Mouse (Mus musculus) MEL (cell line): ENCODE data around the gene Samd8. TPM values are rescaled to one million over a fixed set of nuclear protein-coding genes. Genes with fewer than 3 reads are reported as not detected.
A peak's percentile ranks its signal among the peaks of the same experiment; 100 is the strongest.

Source experiments
- DNase-seq: peaks from one replicate; pipeline ENCODE4 v3.0.0; 2011; ENCODE audit warnings: low read depth, low spot score
- H3K27ac ChIP-seq: 2 replicates; pipeline ENCODE4 v1.5.1; 2012; ENCODE audit warnings: low read depth, mild to moderate bottlenecking, control low read depth, low read length, moderate library complexity; ENCODE audit not compliant: control insufficient read depth
- H3K27me3 ChIP-seq, 2 experiments: fragments of 150-350 bp in 1 of 2; sonication (generic) in 1 of 2; 2 replicates each; pipeline ENCODE4 v1.6.1; 2012; ENCODE audit warnings: low read length in 2 of 2, mild to moderate bottlenecking in 2 of 2, improper control_type of control experiment in 1 of 2, moderate library complexity in 1 of 2; ENCODE audit not compliant: insufficient read depth in 2 of 2, control insufficient read depth in 1 of 2
- H3K36me3 ChIP-seq, 2 experiments: 2 replicates each; pipeline ENCODE4 v1.6.1; 2012 to 2014; ENCODE audit warnings: low read length in 2 of 2, improper control_type of control experiment in 1 of 2, inconsistent platforms in 1 of 2, mild to moderate bottlenecking in 1 of 2; ENCODE audit not compliant: insufficient read depth in 2 of 2, control insufficient read depth in 1 of 2
- H3K4me1 ChIP-seq, 2 experiments: fragments of 150-350 bp in 1 of 2; sonication (generic) in 1 of 2; 2 replicates each; pipeline ENCODE4 v1.6.1; 2012; ENCODE audit warnings: low read length in 2 of 2, improper control_type of control experiment in 1 of 2, mild to moderate bottlenecking in 1 of 2; ENCODE audit not compliant: insufficient read depth in 2 of 2, control insufficient read depth in 1 of 2
- H3K4me3 ChIP-seq, 2 experiments: fragments of 150-350 bp in 1 of 2; sonication (generic) in 1 of 2; 2 replicates each; pipeline ENCODE4 v1.5.1; 2012; ENCODE audit warnings: low read depth in 2 of 2, low read length in 2 of 2, mild to moderate bottlenecking in 2 of 2, moderate library complexity in 2 of 2, control low read depth in 1 of 2, improper control_type of control experiment in 1 of 2; ENCODE audit not compliant: control insufficient read depth in 1 of 2, insufficient read depth in 1 of 2
- H3K79me2 ChIP-seq: 2 replicates; pipeline ENCODE4 v1.6.1; 2012; ENCODE audit warnings: mild to moderate bottlenecking, low read length, moderate library complexity; ENCODE audit not compliant: control insufficient read depth, poor library complexity, insufficient read depth
- H3K9ac ChIP-seq: 2 replicates; pipeline ENCODE4 v1.6.1; 2012; ENCODE audit warnings: low read depth, mild to moderate bottlenecking, control low read depth, low read length, moderate library complexity; ENCODE audit not compliant: control insufficient read depth, poor library complexity, severe bottlenecking
- H3K9me3 ChIP-seq: fragments of 150-350 bp; sonication (generic); replicated peaks from 2 replicates; pipeline ENCODE4 v1.6.1; 2012; ENCODE audit warnings: mild to moderate bottlenecking, low read length, improper control_type of control experiment, moderate library complexity; ENCODE audit not compliant: insufficient read depth
- CTCF ChIP-seq, 3 experiments: IDR thresholded peaks in 2 of 3; conservative IDR thresholded peaks in 1 of 3; 2 replicates each; pipeline ENCODE4 v1.5.1; 2011 to 2012; ENCODE audit warnings: low read length in 3 of 3, low read depth in 2 of 3, mild to moderate bottlenecking in 2 of 3, improper control_type of control experiment in 1 of 3, inconsistent platforms in 1 of 3, mixed read lengths in 1 of 3, moderate library complexity in 1 of 3; ENCODE audit not compliant: control insufficient read depth in 1 of 3, insufficient read depth in 1 of 3, poor library complexity in 1 of 3, severe bottlenecking in 1 of 3
- E2F4 ChIP-seq: IDR thresholded peaks from 2 replicates; pipeline ENCODE4 v1.6.1; 2011; ENCODE audit warnings: low read depth, low read length, improper control_type of control experiment, borderline replicate concordance
- ELF1 ChIP-seq: IDR thresholded peaks from 2 replicates; pipeline ENCODE4 v1.6.1; 2014; ENCODE audit warnings: low read depth, mild to moderate bottlenecking, inconsistent platforms, low read length, improper control_type of control experiment, moderate library complexity
- EP300 ChIP-seq, 2 experiments: IDR thresholded peaks; 2 replicates each; pipeline ENCODE4 v1.6.1; 2011; ENCODE audit warnings: improper control_type of control experiment in 2 of 2, low read length in 2 of 2, low read depth in 1 of 2, mild to moderate bottlenecking in 1 of 2
- ETS1 ChIP-seq: IDR thresholded peaks from 2 replicates; pipeline ENCODE4 v1.6.1; 2012; ENCODE audit warnings: low read depth, mild to moderate bottlenecking, inconsistent platforms, low read length, improper control_type of control experiment, moderate library complexity
- GATA1 ChIP-seq: IDR thresholded peaks from 2 replicates; pipeline ENCODE4 v1.6.1; 2011; ENCODE audit warnings: low read depth, low read length, improper control_type of control experiment
- JUND ChIP-seq: IDR thresholded peaks from 2 replicates; pipeline ENCODE4 v1.6.1; 2011; ENCODE audit warnings: low read depth, mild to moderate bottlenecking, improper control_type of control experiment, low read length
- KAT2A ChIP-seq: conservative IDR thresholded peaks from 2 replicates; pipeline ENCODE4 v1.6.1; 2012; ENCODE audit warnings: low read depth, low read length, improper control_type of control experiment, inconsistent platforms
- MAFK ChIP-seq: IDR thresholded peaks from 2 replicates; pipeline ENCODE4 v1.6.1; 2011; ENCODE audit warnings: low read depth, mild to moderate bottlenecking, low read length, improper control_type of control experiment, borderline replicate concordance
- RCOR1 ChIP-seq: IDR thresholded peaks from 2 replicates; pipeline ENCODE4 v1.6.1; 2012; ENCODE audit warnings: low read depth, mild to moderate bottlenecking, inconsistent platforms, low read length, improper control_type of control experiment
- SIN3A ChIP-seq: IDR thresholded peaks from 2 replicates; pipeline ENCODE4 v1.6.1; 2012; ENCODE audit warnings: low read length, improper control_type of control experiment, inconsistent platforms
- TAL1 ChIP-seq: IDR thresholded peaks from 2 replicates; pipeline ENCODE4 v1.6.1; 2012; ENCODE audit warnings: mild to moderate bottlenecking, inconsistent platforms, low read length, moderate library complexity, mixed read lengths
- TCF12 ChIP-seq: IDR thresholded peaks from 2 replicates; pipeline ENCODE4 v1.6.1; 2014; ENCODE audit warnings: low read depth, mild to moderate bottlenecking, inconsistent platforms, low read length, improper control_type of control experiment, moderate library complexity
- ZC3H11A ChIP-seq: IDR thresholded peaks from 2 replicates; pipeline ENCODE4 v1.6.1; 2012; ENCODE audit warnings: low read depth, mild to moderate bottlenecking, inconsistent platforms, low read length, improper control_type of control experiment
- ZKSCAN1 ChIP-seq: IDR thresholded peaks from 2 replicates; pipeline ENCODE4 v1.6.1; 2012; ENCODE audit warnings: low read depth, mild to moderate bottlenecking, inconsistent platforms, low read length, improper control_type of control experiment, moderate library complexity
- polyA plus RNA-seq, 2 experiments: library from polyadenylated mRNA; stranded (reverse) in 1 of 2; unstranded in 1 of 2; fragments of >175 nt in 1 of 2; fragments of >200 nt in 1 of 2; gene quantifications; 2 replicates each; pipeline versions ENCODE4 v1.2.1 to v1.2.4; 2012; ENCODE audit warnings: low replicate concordance in 2 of 2, low read depth in 1 of 2; ENCODE audit not compliant: insufficient read length in 2 of 2, insufficient read depth in 1 of 2, missing spikeins in 1 of 2
- total RNA-seq: library from RNA; depleted of rRNA; stranded (reverse); fragments of 300-350 nt; gene quantifications from 2 replicates; pipeline ENCODE4 v1.2.3, GENCODE M21; 2012

Samd8 gene
- total and polyA plus RNA-seq, 3 experiments: 5.8 to 6.8 TPM; not detected in 1

DNA sequence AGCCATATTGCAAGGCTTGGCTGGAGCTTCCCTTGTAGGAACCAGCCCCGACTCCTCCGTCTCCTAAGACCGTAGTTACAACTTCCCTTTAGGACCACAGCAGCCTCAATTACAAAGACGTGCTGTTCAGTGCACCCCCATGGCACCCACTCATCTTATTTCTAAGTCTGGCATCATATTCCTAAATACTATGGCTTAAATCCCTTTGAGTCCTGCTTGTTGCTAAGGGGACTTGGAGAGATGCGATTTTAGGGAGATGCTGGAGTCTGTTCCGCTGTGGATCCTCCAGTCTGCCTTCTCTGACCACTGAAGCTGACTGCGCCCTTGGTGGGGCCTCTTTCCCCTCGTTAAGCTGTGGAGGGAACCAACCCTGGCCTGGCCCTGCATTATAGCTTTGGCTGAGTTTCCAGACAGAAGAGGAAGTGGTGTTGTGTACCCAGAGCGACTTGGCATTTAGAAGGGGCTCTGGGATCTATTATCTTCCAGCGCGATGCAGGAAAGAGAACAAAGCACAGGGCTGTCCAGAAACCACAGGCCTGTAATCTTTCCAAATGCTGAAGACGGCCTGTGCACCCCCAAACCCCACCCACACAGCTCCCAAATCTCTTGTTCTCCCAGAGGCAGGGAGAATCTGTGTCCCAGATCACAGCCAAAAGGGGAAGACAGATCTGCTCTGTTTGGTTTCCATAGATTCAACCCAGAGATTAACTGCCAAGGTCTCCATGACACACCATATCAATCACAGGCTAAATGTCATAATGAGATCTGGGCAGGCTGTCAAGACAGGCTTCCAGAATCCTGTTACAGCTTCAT lies 43.4 kb upstream of the Samd8 start:
- no peaks in the 10 kb centered on the region for H3K9me3 ChIP-seq
- peak; percentile 78 for DNase-seq
- H3K4me1 ChIP-seq: peaks cover 0 to 18% of the 10 kb centered on the region in 2 experiments; a peak in 2 of 4 replicates
- H3K27me3 ChIP-seq: no peaks in the 10 kb centered on the region
- no peak overlapping the region for H3K27ac ChIP-seq
- H3K36me3 ChIP-seq: peaks cover 0 to 8% of the 10 kb centered on the region in 2 experiments; a peak in 2 of 4 replicates
- no peak overlapping the region for H3K4me3 ChIP-seq
- no peak overlapping the region for H3K9ac ChIP-seq
- no peaks in the 10 kb centered on the region for H3K79me2 ChIP-seq
- TF ChIP-seq ZC3H11A (0 out of 2 replicates have a peak, but pooled peaks have one; percentile 7), ZKSCAN1 (no peak), MAFK (no peak), TCF12 (peak; percentile 43; the same call in 1 of the 2 replicates), RCOR1 (peak; percentile 67), JUND (0 out of 2 replicates have a peak, but pooled peaks have one; percentile 31), ETS1 (peak; percentile 53; the same call in 1 of the 2 replicates), TAL1 (peak; percentile 14; the same call in 1 of the 2 replicates), EP300 (IDR thresholded peaks at IDR 0.05; ENCODE audit: low read depth in 1 of 2, low read length in 2 of 2) (peak; percentile 62 to 73), GATA1 (peak; percentile 58; the same call in 1 of the 2 replicates), SIN3A (peak; percentile 34), KAT2A (no peak), ELF1 (0 out of 2 replicates have a peak, but pooled peaks have one; percentile 24)
- TF ChIP-seq, all 39 proteins: peak for 10

DNA sequence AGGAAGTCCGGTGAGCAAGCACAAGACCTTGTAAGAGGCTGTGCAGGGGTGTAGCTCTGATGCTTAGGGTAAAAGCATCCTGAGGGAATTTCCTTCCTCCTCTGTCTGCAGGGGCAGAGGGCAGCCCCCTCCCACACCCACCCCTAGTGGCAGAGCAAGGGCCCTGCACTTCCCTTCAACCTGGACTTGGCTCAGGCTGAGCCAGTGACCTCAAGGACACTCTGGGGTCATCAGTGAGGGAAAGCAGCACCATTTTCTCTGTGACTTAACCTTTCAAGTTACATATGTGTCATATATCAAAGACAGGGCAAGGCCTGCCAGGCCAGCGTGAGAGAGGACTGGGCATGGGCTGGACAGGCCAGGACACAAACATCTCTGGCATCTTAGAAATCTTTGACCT lies 40.8 kb upstream of the Samd8 start:
- Histone ChIP-seq H3K4me1 (peaks cover 0 to 9% of the 10 kb centered on the region in 2 experiments; a peak in 2 of 4 replicates), H3K4me3 (no peak overlapping the region), H3K79me2 (no peaks in the 10 kb centered on the region), H3K27ac (no peak overlapping the region), H3K9ac (no peak overlapping the region), H3K27me3 (peaks cover 0 to 2% of the 10 kb centered on the region in 2 experiments; a peak in 2 of 4 replicates), H3K9me3 (no peaks in the 10 kb centered on the region), H3K36me3 (peaks cover 0 to 4% of the 10 kb centered on the region in 2 experiments; a peak in 2 of 4 replicates)
- TF ChIP-seq CTCF (IDR thresholded peaks at IDR 0.05 in 2 of 3, conservative IDR thresholded peaks at IDR 0.05 in 1 of 3; ENCODE audit: control insufficient read depth in 1 of 3, insufficient read depth in 1 of 3, low read depth in 2 of 3, low read length in 3 of 3, poor library complexity in 1 of 3, severe bottlenecking in 1 of 3): peak in 2 of 3 experiments; percentile 22 to 27; a peak in 5 of 6 replicates
- no peak for TF ChIP-seq E2F4
- DNase-seq: no peak
